Mouse (Mus musculus) stomach, embryonic 15.5 days (tissue): ENCODE results near the gene Esrrg. TPM values are rescaled to one million over a fixed set of nuclear protein-coding genes. Genes with fewer than 3 reads are reported as not detected.

Experiments
- ATAC-seq: fragments of 200-750 bp; cut with Nextera tagmentation; 2 replicates; pipeline ENCODE4 v1.8.0; 2017; ENCODE audit warnings: low read depth, moderate number of reproducible peaks, moderate TSS enrichment; ENCODE audit not compliant: insufficient read depth, low FRiP score
- H3K27ac ChIP-seq: fragments of 300-500 bp; sonication (generic); 2 replicates; pipeline ENCODE4 v1.5.1; 2015; ENCODE audit warnings: mild to moderate bottlenecking, inconsistent platforms
- H3K27me3 ChIP-seq: fragments of 300-500 bp; sonication (generic); replicated peaks from 2 replicates; pipeline ENCODE4 v1.6.1; 2015; ENCODE audit warnings: inconsistent platforms
- H3K36me3 ChIP-seq: fragments of 300-500 bp; sonication (generic); 2 replicates; pipeline ENCODE4 v1.6.1; 2015; ENCODE audit warnings: inconsistent platforms
- H3K4me1 ChIP-seq: fragments of 300-500 bp; sonication (generic); 2 replicates; pipeline ENCODE4 v1.6.1; 2015; ENCODE audit warnings: inconsistent platforms
- H3K4me2 ChIP-seq: fragments of 300-500 bp; sonication (generic); 2 replicates; pipeline ENCODE4 v1.6.1; 2015; ENCODE audit warnings: mild to moderate bottlenecking, inconsistent platforms
- H3K4me3 ChIP-seq: fragments of 300-500 bp; sonication (generic); replicated peaks from 2 replicates; pipeline ENCODE4 v1.5.1; 2015; ENCODE audit warnings: inconsistent platforms
- H3K9ac ChIP-seq: fragments of 300-500 bp; sonication (generic); 2 replicates; pipeline ENCODE4 v1.6.1; 2015; ENCODE audit warnings: inconsistent platforms
- H3K9me3 ChIP-seq: fragments of 300-500 bp; sonication (generic); 2 replicates; pipeline ENCODE4 v1.6.1; 2016; ENCODE audit warnings: inconsistent platforms
- WGBS: fragments of 180-500 bp; shearing (Covaris S2); methylation state at CpG from one replicate; pipeline ENCODE4 v1.1.7; 2015; 5-methylcytosine and 5-hydroxymethylcytosine counted together
- polyA plus RNA-seq: library from polyadenylated mRNA; unstranded; fragments of >200 nt; fragmentation: Nextera tagmentation; extraction: Ambion mirVana; gene quantifications from 2 replicates; pipeline ENCODE4 v1.2.1, GENCODE M21; 2015

Esrrg gene
- polyA plus RNA-seq, 1 experiment from 2014 or later = 8.2 TPM

- H3K27ac ChIP-seq = no peak overlapping the region
- no peak for ATAC-seq
- 33% methylated on average over 1 of the region's 1 CpGs for WGBS
Observed at GRCm38 (mm10) chr1:187826140-187826539, 217.5 kb downstream of the Esrrg start.

GRCm38 (mm10) chr1:187826869-187827268 lies 218.3 kb downstream of the Esrrg start:
- H3K9ac ChIP-seq = no peak overlapping the region
- no peak overlapping the region for H3K4me3 ChIP-seq
- H3K27me3 ChIP-seq = no peaks in the 10 kb centered on the region
- H3K4me2 ChIP-seq = no peak overlapping the region
- no peak overlapping the region for H3K27ac ChIP-seq
- no peaks in the 10 kb centered on the region for H3K4me1 ChIP-seq
- H3K36me3 ChIP-seq = no peaks in the 10 kb centered on the region
- ATAC-seq = no peak
- 72% methylated on average over 5 of the region's 5 CpGs for WGBS
- H3K9me3 ChIP-seq = no peaks in the 10 kb centered on the region

More at GRCm38 (mm10) chr1:187826140-187826539, 217.5 kb downstream of the Esrrg start:
- H3K36me3 ChIP-seq = no peaks in the 10 kb centered on the region
- H3K27me3 ChIP-seq = no peaks in the 10 kb centered on the region
- no peak overlapping the region for H3K9ac ChIP-seq
- no peak overlapping the region for H3K4me3 ChIP-seq
- H3K9me3 ChIP-seq = no peaks in the 10 kb centered on the region
- no peaks in the 10 kb centered on the region for H3K4me1 ChIP-seq
- H3K4me2 ChIP-seq = no peak overlapping the region

GRCm38 (mm10) chr1:187830937-187831336 lies 222.3 kb downstream of the Esrrg start:
- 89% methylated on average over 7 of the region's 7 CpGs for whole genome bisulfite sequencing
- H3K27me3 ChIP-seq = no peaks in the 10 kb centered on the region
- no peak overlapping the region for H3K4me2 ChIP-seq
- H3K9ac ChIP-seq = no peak overlapping the region
- ATAC-seq = no peak
- H3K9me3 ChIP-seq = no peaks in the 10 kb centered on the region
- H3K4me3 ChIP-seq = no peak overlapping the region
- no peak overlapping the region for H3K27ac ChIP-seq
- no peaks in the 10 kb centered on the region for H3K4me1 ChIP-seq
- no peaks in the 10 kb centered on the region for H3K36me3 ChIP-seq

GRCm38 (mm10) chr1:187832851-187833250 lies 224.3 kb downstream of the Esrrg start:
- H3K27me3 ChIP-seq = no peaks in the 10 kb centered on the region
- H3K4me3 ChIP-seq = no peak overlapping the region
- no peaks in the 10 kb centered on the region for H3K9me3 ChIP-seq
- no peak overlapping the region for H3K4me2 ChIP-seq
- no peaks in the 10 kb centered on the region for H3K36me3 ChIP-seq
- no peak overlapping the region for H3K27ac ChIP-seq
- 54% methylated on average over 3 of the region's 3 CpGs for WGBS
- no peaks in the 10 kb centered on the region; the same call in 1 of the 2 replicates for H3K4me1 ChIP-seq
- no peak for ATAC-seq
- no peak overlapping the region for H3K9ac ChIP-seq

- H3K27me3 ChIP-seq = no peaks in the 10 kb centered on the region
- 88% methylated on average over 3 of the region's 3 CpGs for WGBS
- no peak overlapping the region for H3K27ac ChIP-seq
- no peaks in the 10 kb centered on the region; the same call in 1 of the 2 replicates for H3K4me1 ChIP-seq
- no peaks in the 10 kb centered on the region for H3K9me3 ChIP-seq
- H3K36me3 ChIP-seq = no peaks in the 10 kb centered on the region
- H3K4me3 ChIP-seq = no peak overlapping the region
- H3K9ac ChIP-seq = no peak overlapping the region
- no peak overlapping the region for H3K4me2 ChIP-seq
- ATAC-seq = no peak
Observed at GRCm38 (mm10) chr1:187834576-187834975, 226.0 kb downstream of the Esrrg start.

GRCm38 (mm10) chr1:187836384-187836783 lies 227.8 kb downstream of the Esrrg start:
- H3K9ac ChIP-seq = no peak overlapping the region
- 49% methylated on average over 6 of the region's 6 CpGs for WGBS
- no peak overlapping the region for H3K4me3 ChIP-seq
- H3K27me3 ChIP-seq = no peaks in the 10 kb centered on the region
- no peak overlapping the region for H3K27ac ChIP-seq
- H3K4me2 ChIP-seq = no peak overlapping the region
- H3K36me3 ChIP-seq = no peaks in the 10 kb centered on the region
- H3K9me3 ChIP-seq = no peaks in the 10 kb centered on the region
- ATAC-seq = no peak
- no peaks in the 10 kb centered on the region; the same call in 1 of the 2 replicates for H3K4me1 ChIP-seq

- H3K9me3 ChIP-seq = no peaks in the 10 kb centered on the region
- H3K27ac ChIP-seq = no peak overlapping the region
- H3K27me3 ChIP-seq = no peaks in the 10 kb centered on the region
- 39% methylated on average over 7 of the region's 7 CpGs for WGBS
- H3K4me3 ChIP-seq = no peak overlapping the region
- H3K9ac ChIP-seq = no peak overlapping the region
- ATAC-seq = no peak
- H3K36me3 ChIP-seq = no peaks in the 10 kb centered on the region
- H3K4me1 ChIP-seq = no peaks in the 10 kb centered on the region; the same call in 1 of the 2 replicates
- no peak overlapping the region for H3K4me2 ChIP-seq
Observed at GRCm38 (mm10) chr1:187836876-187837275, 228.3 kb downstream of the Esrrg start.

GRCm38 (mm10) chr1:187841629-187842028 lies 233.0 kb downstream of the Esrrg start:
- Histone ChIP-seq H3K4me1 (peaks cover 3% of the 10 kb centered on the region; the same call in 1 of the 2 replicates), H3K27me3 (no peaks in the 10 kb centered on the region), H3K27ac (no peak overlapping the region), H3K4me2 (no peak overlapping the region), H3K9ac (no peak overlapping the region), H3K4me3 (no peak overlapping the region), H3K9me3 (no peaks in the 10 kb centered on the region), H3K36me3 (no peaks in the 10 kb centered on the region)
- ATAC-seq = no peak
- 75% methylated on average over 8 of the region's 8 CpGs for WGBS

- H3K27ac ChIP-seq = no peak overlapping the region
- no peaks in the 10 kb centered on the region for H3K36me3 ChIP-seq
- H3K4me2 ChIP-seq = no peak overlapping the region
- no peak for ATAC-seq
- WGBS = 86% methylated on average over 5 of the region's 5 CpGs
- H3K27me3 ChIP-seq = no peaks in the 10 kb centered on the region
- H3K4me1 ChIP-seq = 0 out of 2 replicates have a peak, but pooled peaks cover 6% of the 10 kb centered on the region
- H3K9ac ChIP-seq = no peak overlapping the region
- H3K9me3 ChIP-seq = no peaks in the 10 kb centered on the region
- H3K4me3 ChIP-seq = no peak overlapping the region
Observed at GRCm38 (mm10) chr1:187842702-187843101, 234.1 kb downstream of the Esrrg start.

- H3K27me3 ChIP-seq = no peaks in the 10 kb centered on the region
- H3K4me3 ChIP-seq = no peak overlapping the region
- no peak overlapping the region for H3K27ac ChIP-seq
- no peak overlapping the region for H3K4me2 ChIP-seq
- WGBS = 56% methylated on average over 8 of the region's 8 CpGs
- no peaks in the 10 kb centered on the region for H3K36me3 ChIP-seq
- H3K9me3 ChIP-seq = no peaks in the 10 kb centered on the region
- no peaks in the 10 kb centered on the region for H3K4me1 ChIP-seq
- ATAC-seq = no peak
- H3K9ac ChIP-seq = no peak overlapping the region
Observed at GRCm38 (mm10) chr1:187854148-187854547, 245.6 kb downstream of the Esrrg start.

GRCm38 (mm10) chr1:187862339-187862738 lies 253.7 kb downstream of the Esrrg start:
- no peak overlapping the region for H3K4me3 ChIP-seq
- WGBS = 73% methylated on average over 5 of the region's 5 CpGs

GRCm38 (mm10) chr1:187868427-187868826 lies 259.8 kb downstream of the Esrrg start:
- Histone ChIP-seq H3K9ac (no peak overlapping the region), H3K36me3 (no peaks in the 10 kb centered on the region), H3K9me3 (no peaks in the 10 kb centered on the region), H3K4me2 (no peak overlapping the region), H3K4me3 (no peak overlapping the region), H3K27ac (no peak overlapping the region), H3K27me3 (no peaks in the 10 kb centered on the region), H3K4me1 (no peaks in the 10 kb centered on the region; the same call in 1 of the 2 replicates)
- no peak for ATAC-seq
- 69% methylated on average over 7 of the region's 7 CpGs for WGBS

More at GRCm38 (mm10) chr1:187862339-187862738, 253.7 kb downstream of the Esrrg start:
- Histone ChIP-seq H3K4me1 (no peaks in the 10 kb centered on the region), H3K27me3 (no peaks in the 10 kb centered on the region), H3K36me3 (no peaks in the 10 kb centered on the region), H3K9me3 (no peaks in the 10 kb centered on the region), H3K4me2 (no peak overlapping the region), H3K9ac (no peak overlapping the region), H3K27ac (no peak overlapping the region)
- ATAC-seq = no peak

- H3K9ac ChIP-seq = no peak overlapping the region
- ATAC-seq = no peak
- H3K4me1 ChIP-seq = no peaks in the 10 kb centered on the region; the same call in 1 of the 2 replicates
- H3K4me3 ChIP-seq = no peak overlapping the region
- no peaks in the 10 kb centered on the region for H3K36me3 ChIP-seq
- H3K9me3 ChIP-seq = no peaks in the 10 kb centered on the region
- 0 out of 2 replicates have a peak overlapping the region, but pooled peaks have one; percentile 21 for H3K27ac ChIP-seq
- H3K27me3 ChIP-seq = no peaks in the 10 kb centered on the region
- WGBS = 33% methylated on average over 8 of the region's 8 CpGs
- no peak overlapping the region for H3K4me2 ChIP-seq
Observed at GRCm38 (mm10) chr1:187872208-187872607, 263.6 kb downstream of the Esrrg start.
